Mouse (Mus musculus) kidney, postnatal 14 days (tissue): ENCODE results near the gene 2900092C05Rik.
A peak's percentile ranks its signal among the peaks of the same experiment; 100 is the strongest.

Experiments used
- DNase-seq: peaks from one replicate; pipeline ENCODE4 v3.0.0; 2022; ENCODE audit warnings: mixed read lengths

Gene 2900092C05Rik

DNA sequence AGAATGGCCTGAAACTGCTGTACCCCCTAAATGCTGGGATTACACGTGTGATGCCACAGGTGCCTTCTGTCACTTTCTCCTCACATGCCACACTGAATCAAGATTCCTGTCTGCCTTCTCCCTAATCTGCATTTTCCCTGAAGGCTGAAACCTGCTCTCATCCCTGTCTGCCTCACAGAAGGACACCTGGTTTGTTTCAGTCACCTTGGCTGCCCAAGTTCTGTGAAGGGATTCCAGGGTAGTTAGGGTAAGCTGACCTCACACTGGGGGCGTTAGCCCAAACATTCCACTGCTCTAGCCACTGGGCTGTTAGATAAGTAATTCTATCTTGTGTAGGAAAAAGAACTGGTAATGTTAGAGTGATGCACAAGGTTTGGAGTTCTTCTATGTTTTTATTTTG lies at the start of gene 2900092C05Rik:
TSS of gene 2900092C05Rik (plus strand) at position 301 of the 400 bp plus-strand sequence.
- DNase-seq: no peak

DNA sequence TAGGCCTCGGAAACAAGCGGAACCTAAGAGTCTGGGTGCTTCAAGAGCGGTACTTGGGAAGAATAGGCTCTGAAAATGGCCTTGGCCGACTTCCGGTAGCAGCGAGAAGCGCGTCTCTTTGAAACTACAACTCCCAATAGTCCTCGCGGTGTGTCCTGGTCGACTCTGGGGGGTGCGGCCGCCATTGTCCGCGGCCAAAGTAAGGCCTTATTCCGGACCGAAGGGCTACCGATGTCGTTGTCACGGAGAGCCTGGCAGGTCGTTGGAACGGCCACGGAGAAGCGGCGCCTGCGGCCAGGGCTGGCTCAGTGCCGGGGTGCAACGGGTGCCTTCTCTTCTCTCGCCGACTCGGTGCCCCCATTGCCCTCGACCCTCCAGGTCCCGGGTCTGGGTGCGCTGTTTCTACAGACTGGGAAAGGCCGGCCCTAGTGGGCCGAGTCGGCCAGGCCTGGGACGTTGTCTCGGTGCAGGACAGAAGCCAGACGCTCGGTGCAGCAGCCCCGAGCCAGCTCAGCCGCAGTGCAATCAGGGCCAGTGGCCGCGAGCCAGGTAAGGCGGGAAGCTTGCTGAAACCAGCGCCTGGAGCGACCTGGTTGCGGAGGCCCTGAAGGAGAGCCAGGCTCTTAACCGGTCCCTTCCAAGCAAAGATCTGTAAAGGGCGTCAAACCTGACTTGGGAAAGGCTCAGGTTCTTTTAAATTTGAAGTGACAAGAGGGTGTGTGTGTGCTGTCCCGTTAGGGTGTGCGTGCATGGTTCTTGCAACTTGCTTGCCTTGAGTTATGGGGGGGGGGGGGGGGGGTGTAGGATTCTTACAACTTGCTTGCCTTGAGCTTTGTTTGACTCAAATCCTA lies 33.9 kb upstream of the 2900092C05Rik start, which contains the start of gene Zfp606:
TSS of gene Zfp606 (plus strand) at position 136 of the 851 bp plus-strand sequence.
- peak; percentile 92 for DNase-seq

DNA sequence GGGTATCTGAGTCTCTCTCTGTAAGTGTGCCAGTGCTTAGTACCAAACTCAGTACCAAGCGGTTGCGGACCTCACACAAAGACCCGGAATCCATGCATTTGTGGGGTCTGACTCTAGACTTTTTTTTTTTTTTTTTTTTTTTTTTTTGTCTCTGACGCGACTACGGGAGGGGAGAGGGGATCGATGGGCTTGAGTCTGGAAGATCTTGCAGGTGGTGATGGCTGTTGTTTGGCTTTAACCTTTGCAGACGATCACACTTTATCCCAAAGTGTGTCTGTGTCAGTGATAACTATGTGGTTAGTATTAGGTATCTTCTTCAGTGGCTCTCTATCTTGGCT lies 33.3 kb upstream of the 2900092C05Rik start:
- DNase-seq: no peak

DNA sequence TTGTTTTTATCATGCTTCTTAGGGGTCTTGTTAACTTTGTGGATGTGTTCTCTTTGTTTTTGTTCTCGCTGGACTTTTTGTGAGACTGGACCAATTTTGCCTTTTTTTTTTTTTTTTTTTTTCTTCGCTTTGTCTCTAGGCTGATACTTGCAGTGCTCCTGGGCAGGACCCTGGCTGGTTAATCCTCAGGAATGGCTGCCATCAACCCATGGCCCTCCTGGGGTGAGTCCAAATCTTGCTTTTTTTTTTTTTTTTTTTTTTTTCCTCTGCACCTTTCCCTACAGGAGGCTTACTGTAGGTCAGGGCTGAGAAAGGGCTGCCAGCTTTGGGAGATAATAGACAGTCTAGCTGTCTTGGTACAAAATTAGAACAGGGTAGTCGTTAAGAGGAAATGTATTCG lies 32.8 kb upstream of the 2900092C05Rik start:
- no peak for DNase-seq

DNA sequence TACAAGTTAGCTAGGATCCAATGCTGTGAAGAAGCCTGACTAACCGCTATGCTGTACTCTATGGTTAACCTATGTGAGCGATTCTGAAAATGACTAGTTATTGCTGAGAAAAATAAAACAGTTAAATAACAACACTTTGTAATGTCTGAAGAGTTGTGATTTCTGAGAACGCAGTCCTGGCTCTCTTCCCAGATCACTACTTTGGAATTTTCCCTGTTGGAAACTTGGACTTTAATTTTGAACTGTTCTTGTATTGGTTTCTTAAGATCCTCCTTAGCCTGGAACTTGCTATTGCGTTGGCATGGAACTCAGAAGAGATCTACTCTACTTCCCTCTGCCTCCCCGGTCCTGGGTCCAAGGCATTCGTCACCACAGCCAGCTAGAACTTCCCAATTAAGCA lies 28.5 kb upstream of the 2900092C05Rik start:
- no peak for DNase-seq

DNA sequence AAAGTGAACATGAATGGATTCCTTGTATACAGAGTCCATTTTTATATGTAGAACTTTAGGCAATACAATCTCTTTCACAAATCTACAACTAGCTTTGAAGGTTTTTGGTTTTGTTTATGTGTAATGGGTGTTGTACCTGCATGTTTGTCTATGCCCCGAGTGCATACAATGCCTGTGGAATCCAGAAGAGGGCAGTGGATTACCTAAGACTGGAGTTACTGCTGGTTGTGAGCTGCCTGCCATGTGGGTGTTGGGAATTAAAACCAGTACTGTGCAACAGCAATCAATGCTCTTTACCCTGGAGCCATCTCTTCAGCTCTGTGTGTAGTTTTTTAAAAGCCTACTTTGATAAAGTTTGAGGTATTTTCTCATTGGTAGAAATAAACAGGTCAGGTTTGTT lies 26.4 kb upstream of the 2900092C05Rik start:
- no peak for DNase-seq

DNA sequence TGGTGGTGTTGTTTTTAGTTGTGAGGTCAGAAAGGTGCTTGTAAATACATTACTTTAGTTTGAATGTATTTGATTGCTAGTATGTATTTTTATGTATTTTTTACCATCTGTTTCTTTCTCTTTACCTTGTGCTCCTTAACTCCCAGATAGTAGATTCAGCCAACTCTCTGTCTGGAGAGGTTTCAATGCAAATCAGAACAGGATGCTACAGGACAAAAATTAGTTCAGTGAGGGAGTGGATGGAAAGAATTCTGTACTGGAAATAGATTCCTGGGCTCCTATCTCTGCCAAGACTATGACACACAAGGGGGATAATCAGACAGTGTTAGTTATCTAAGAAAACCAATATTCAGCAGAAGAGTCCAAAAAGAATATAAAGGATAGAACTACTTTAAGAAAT lies 25.6 kb upstream of the 2900092C05Rik start:
- DNase-seq: no peak

DNA sequence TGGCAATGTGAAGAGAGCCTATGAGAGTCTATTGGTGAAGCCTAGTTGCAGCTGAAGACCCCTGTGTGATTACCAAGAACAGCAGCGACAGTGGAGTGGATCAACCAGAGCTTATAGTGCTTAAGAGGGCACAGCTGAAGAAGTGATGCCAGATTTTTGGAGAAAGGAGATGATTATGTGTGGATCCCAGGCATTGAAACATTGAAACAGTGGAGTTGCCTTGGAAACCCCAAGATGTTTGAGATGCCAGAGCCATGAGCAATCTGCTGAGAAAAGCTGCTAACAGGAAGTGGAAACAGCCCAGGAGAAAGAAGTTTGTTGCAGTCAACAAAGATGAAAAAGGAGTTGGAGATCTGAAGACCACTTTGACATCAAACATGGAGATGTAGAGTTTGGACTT lies 1.4 kb upstream of the 2900092C05Rik start:
- DNase-seq: no peak
